Comparison of ENCODE assay signal across 7 mouse cellular contexts in the genomic region with DNA sequence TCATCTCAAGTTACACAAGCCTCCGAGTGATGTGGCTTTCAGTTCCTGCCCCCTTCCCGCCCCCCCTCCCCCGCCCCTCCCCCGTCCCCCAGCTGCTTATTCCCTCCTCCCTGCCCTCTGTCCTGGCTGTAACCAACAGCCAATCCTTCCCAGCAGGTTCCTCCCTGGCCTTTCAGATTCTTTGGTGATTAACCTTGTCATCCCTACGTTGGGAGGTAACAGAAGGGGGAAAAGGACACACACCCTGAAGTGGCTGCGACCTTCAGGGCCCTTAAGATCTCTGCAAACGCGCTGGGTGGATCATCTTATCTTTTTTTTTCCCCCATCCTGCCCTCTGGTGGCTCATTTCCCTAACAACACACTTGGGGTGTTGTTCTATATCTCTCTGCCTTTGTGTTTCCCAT. TPM values are rescaled to one million over a fixed set of nuclear protein-coding genes. Genes with fewer than 3 reads are reported as not detected.
DNase-seq lines count a peak whose midpoint lies in the region; ATAC-seq lines count a peak whose summit lies in the region.

No protein-coding gene starts in this region.

- no peaks in the 10 kb centered on the region for H3K36me3 ChIP-seq in lung, embryonic 16.5 days (ENCODE audit: control insufficient read depth, insufficient read depth, low read length)
- no peaks in the 10 kb centered on the region for H3K36me3 ChIP-seq in hindbrain, embryonic 11.5 days (ENCODE audit: control insufficient read depth, insufficient read depth, low read length)

- H3K9ac ChIP-seq in lung, embryonic 16.5 days (ENCODE audit: low read length): no peak overlapping the region
- no peak overlapping the region for H3K9ac ChIP-seq in hindbrain, embryonic 11.5 days (ENCODE audit: low read depth, low read length)

- ATAC-seq in lung, embryonic 16.5 days (ENCODE audit: low read depth): peak; percentile 34; the same call in 1 of the 2 replicates
- ATAC-seq in hindbrain, embryonic 11.5 days (ENCODE audit: low FRiP score): no peak
- ATAC-seq in neutrophil, adult 5-6 weeks (ENCODE audit: extremely low read depth, insufficient number of reproducible peaks, low FRiP score, poor library complexity, severe bottlenecking): peak; percentile 20; the same call in 1 of the 2 replicates

- no peak overlapping the region for H3K27ac ChIP-seq in lung, embryonic 16.5 days (ENCODE audit: low read length)
- no peak overlapping the region for H3K27ac ChIP-seq in hindbrain, embryonic 11.5 days (ENCODE audit: low read depth, low read length)

- H3K27me3 ChIP-seq in lung, embryonic 16.5 days (ENCODE audit: control insufficient read depth, insufficient read depth, low read depth, low read length): no peaks in the 10 kb centered on the region
- H3K27me3 ChIP-seq in hindbrain, embryonic 11.5 days (ENCODE audit: control insufficient read depth, insufficient read depth, low read length): no peaks in the 10 kb centered on the region

- no peak overlapping the region for H3K4me3 ChIP-seq in lung, embryonic 16.5 days (ENCODE audit: low read length)
- no peak overlapping the region for H3K4me3 ChIP-seq in hindbrain, embryonic 11.5 days (ENCODE audit: low read depth, low read length)

- WGBS in lung, embryonic 16.5 days: 2% methylated on average over 5 of the region's 8 CpGs
- 0% methylated on average over 6 of the region's 8 CpGs for WGBS in hindbrain, embryonic 11.5 days

- DNase-seq in lung, postnatal 36 days: no peak
- peak; percentile 63 for DNase-seq in c-Kit-positive CD71-negative TER-119-negative erythroid progenitor cells, embryonic 14.5 days (ENCODE audit: low read depth)
- DNase-seq in hindbrain, embryonic 11.5 days (ENCODE audit: low spot score): peak; percentile 68
- no peak for DNase-seq in frontal cortex, postnatal 36 days (ENCODE audit: low spot score in 2 of 2)
- DNase-seq in left cerebral cortex, adult 18-20 months (ENCODE audit: low spot score in 2 of 2): no peak

- no peaks in the 10 kb centered on the region for H3K9me3 ChIP-seq in lung, embryonic 16.5 days (ENCODE audit: control insufficient read depth, low read length)
- H3K9me3 ChIP-seq in hindbrain, embryonic 11.5 days (ENCODE audit: control insufficient read depth, low read length): no peaks in the 10 kb centered on the region

- peaks cover 5% of the 10 kb centered on the region; the same call in 1 of the 2 replicates for H3K4me1 ChIP-seq in lung, embryonic 16.5 days (replicated peaks; ENCODE audit: control insufficient read depth, insufficient read depth, low read length)
- H3K4me1 ChIP-seq in hindbrain, embryonic 11.5 days (replicated peaks; ENCODE audit: control insufficient read depth, insufficient read depth, low read length): peaks cover 6% of the 10 kb centered on the region

- peak overlapping the region; percentile 63; the same call in 1 of the 2 replicates for H3K4me2 ChIP-seq in lung, embryonic 16.5 days (ENCODE audit: low read depth, low read length)
- no peak overlapping the region for H3K4me2 ChIP-seq in hindbrain, embryonic 11.5 days (replicated peaks; ENCODE audit: low read depth, low read length)

RNA-seq across cellular contexts. Expression of gene Tbc1d2, which starts 15.4 kb away (rescaled TPM):
- polyA plus RNA-seq in lung, embryonic 16.5 days (2015; fragmentation: Nextera tagmentation; extraction: Ambion mirVana): 4.2 and 4.3 TPM in 2 replicates
- polyA plus RNA-seq in hindbrain, embryonic 11.5 days (2014; fragmentation: Nextera tagmentation; extraction: Ambion mirVana): 1.0 and 1.1 TPM in 2 replicates
- 3.3 and 3.7 TPM in 2 replicates for total RNA-seq in neutrophil, adult 5-6 weeks (2017)
- total RNA-seq in left cerebral cortex, adult 18-20 months (2021): 1 to 10 TPM; 4.0 to 4.4 TPM

Comparison
In these comparisons a context has a peak if more than half of its experiments do, and no peak if none do; other contexts are left out.
1. DNase-seq: peak in c-Kit-positive CD71-negative TER-119-negative erythroid progenitor cells, embryonic 14.5 days (single experiment) and hindbrain, embryonic 11.5 days (single experiment); none in lung, postnatal 36 days (single experiment), frontal cortex, postnatal 36 days (0 of 2) and left cerebral cortex, adult 18-20 months (0 of 2).